Mouse (Mus musculus) lung, postnatal 10 days (tissue): ENCODE data around the gene Cntfr.
A peak's percentile ranks its signal among the peaks of the same experiment; 100 is the strongest.

Source experiments
- DNase-seq: peaks from one replicate; pipeline ENCODE4 v3.0.0; 2021

Cntfr gene

GRCm38 (mm10) chr4:41696930-41697841 lies at the start of gene Cntfr:
Gene Cntfr, minus strand, starts transcription at chr4:41697089.
- DNase-seq = peak; percentile 89

- no peak for DNase-seq
These were observed 48.1 kb upstream of the Cntfr start for GRCm38 (mm10) chr4:41745021-41745420.

GRCm38 (mm10) chr4:41744131-41744530 lies 47.2 kb upstream of the Cntfr start:
- DNase-seq = no peak

- DNase-seq = peak; percentile 96
These were observed 44.3 kb upstream of the Cntfr start for GRCm38 (mm10) chr4:41741158-41741560.

- peak; percentile 69 for DNase-seq
These were observed 43.7 kb upstream of the Cntfr start for GRCm38 (mm10) chr4:41740380-41741157.

- no peak for DNase-seq
These were observed 42.4 kb upstream of the Cntfr start for GRCm38 (mm10) chr4:41739260-41739659.

- no peak for DNase-seq
These were observed 41.3 kb upstream of the Cntfr start for GRCm38 (mm10) chr4:41738256-41738603.

GRCm38 (mm10) chr4:41737602-41738255 lies 40.8 kb upstream of the Cntfr start:
- peak; percentile 85 for DNase-seq

GRCm38 (mm10) chr4:41731052-41731765 lies 34.3 kb upstream of the Cntfr start, which contains the start of gene Arid3c:
Gene Arid3c, minus strand, starts transcription at chr4:41731142.
- DNase-seq = no peak

- DNase-seq = no peak
These were observed 30.1 kb upstream of the Cntfr start for GRCm38 (mm10) chr4:41726826-41727621.

- DNase-seq = peak; percentile 95
These were observed 26.0 kb upstream of the Cntfr start, which contains the start of gene Dctn3 for GRCm38 (mm10) chr4:41722918-41723351. Gene Dctn3, minus strand, starts transcription at chr4:41723170.

- no peak for DNase-seq
These were observed 19.9 kb upstream of the Cntfr start for GRCm38 (mm10) chr4:41716834-41717233.

GRCm38 (mm10) chr4:41715596-41715995 lies 18.7 kb upstream of the Cntfr start:
- no peak for DNase-seq

GRCm38 (mm10) chr4:41715082-41715481 lies 18.2 kb upstream of the Cntfr start:
- no peak for DNase-seq

GRCm38 (mm10) chr4:41714276-41714675 lies 17.4 kb upstream of the Cntfr start:
- peak; percentile 84 for DNase-seq

GRCm38 (mm10) chr4:41713197-41714067 lies 16.5 kb upstream of the Cntfr start, which contains the start of gene Rpp25l:
Gene Rpp25l, minus strand, starts transcription at chr4:41713534.
- peak; percentile 88 for DNase-seq

GRCm38 (mm10) chr4:41712421-41713196 lies 15.7 kb upstream of the Cntfr start:
- DNase-seq = no peak

- DNase-seq = no peak
These were observed 15.0 kb upstream of the Cntfr start for GRCm38 (mm10) chr4:41711705-41712375.

GRCm38 (mm10) chr4:41710229-41710628 lies 13.3 kb upstream of the Cntfr start:
- no peak for DNase-seq
